Mouse (Mus musculus) heart, embryonic 12.5 days (tissue): ENCODE results near the gene Cadps2. TPM values are rescaled to one million over a fixed set of nuclear protein-coding genes. Genes with fewer than 3 reads are reported as not detected.

Source experiments
- ATAC-seq: fragments of 200-750 bp; cut with Nextera tagmentation; 2 replicates; pipeline ENCODE4 v1.8.0; 2017; ENCODE audit warnings: moderate TSS enrichment, moderate library complexity; ENCODE audit not compliant: insufficient number of reproducible peaks, low FRiP score
- H3K27ac ChIP-seq: fragments of 300-500 bp; sonication (generic); 2 replicates; pipeline ENCODE4 v1.5.1; 2016; ENCODE audit warnings: mild to moderate bottlenecking, moderate library complexity; ENCODE audit not compliant: poor library complexity, severe bottlenecking
- H3K27me3 ChIP-seq: fragments of 300-500 bp; sonication (generic); replicated peaks from 2 replicates; pipeline ENCODE4 v1.6.1; 2016; ENCODE audit warnings: mild to moderate bottlenecking, moderate library complexity
- H3K36me3 ChIP-seq: fragments of 300-500 bp; sonication (generic); 2 replicates; pipeline ENCODE4 v1.6.1; 2016; ENCODE audit warnings: mild to moderate bottlenecking, moderate library complexity
- H3K4me1 ChIP-seq: fragments of 300-500 bp; sonication (generic); replicated peaks from 2 replicates; pipeline ENCODE4 v1.6.1; 2016; ENCODE audit warnings: mild to moderate bottlenecking
- H3K4me2 ChIP-seq: fragments of 300-500 bp; sonication (generic); 2 replicates; pipeline ENCODE4 v1.6.1; 2016; ENCODE audit warnings: mild to moderate bottlenecking, moderate library complexity
- H3K4me3 ChIP-seq: fragments of 300-500 bp; sonication (generic); 2 replicates; pipeline ENCODE4 v1.5.1; 2016; ENCODE audit warnings: mild to moderate bottlenecking
- H3K9ac ChIP-seq: fragments of 300-500 bp; sonication (generic); 2 replicates; pipeline ENCODE4 v1.6.1; 2016; ENCODE audit warnings: mild to moderate bottlenecking, moderate library complexity
- H3K9me3 ChIP-seq: fragments of 300-500 bp; sonication (generic); replicated peaks from 2 replicates; pipeline ENCODE4 v1.6.1; 2016; ENCODE audit warnings: mild to moderate bottlenecking, moderate library complexity
- WGBS: fragments of 180-500 bp; shearing (Covaris S2); methylation state at CpG from one replicate; pipeline ENCODE4 v1.1.7; 2016; 5-methylcytosine and 5-hydroxymethylcytosine counted together
- polyA plus RNA-seq: library from polyadenylated mRNA; unstranded; fragments of >200 nt; fragmentation: Nextera tagmentation; extraction: Ambion mirVana; gene quantifications from 2 replicates; pipeline ENCODE4 v1.2.1, GENCODE M21; 2016

The Cadps2 gene
- polyA plus RNA-seq, 1 experiment from 2014 or later: 1.1 TPM

DNA sequence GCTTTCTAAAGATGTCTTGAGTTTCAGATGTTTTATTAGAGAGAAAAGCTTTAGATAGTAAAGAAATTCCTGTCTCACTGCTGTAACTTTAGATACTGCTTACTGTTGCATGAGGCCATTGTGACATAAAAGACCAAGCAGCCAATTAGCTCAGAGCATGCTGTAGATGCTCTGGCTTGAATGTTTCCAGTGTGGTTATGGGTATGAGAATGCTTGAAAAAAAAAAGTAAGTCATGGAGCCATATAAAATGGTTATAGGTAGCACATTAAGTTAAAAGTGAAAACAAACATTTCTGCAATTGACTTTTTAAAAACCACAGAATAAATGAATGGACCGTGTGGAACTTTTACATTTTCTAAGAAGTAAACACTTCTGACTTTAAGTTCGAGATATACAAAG is 189.0 kb downstream of the Cadps2 start, which contains the start of gene Rnf133:
TSS of gene Rnf133 (minus strand) at position 101 of the 400 bp plus-strand sequence.
- no peak within 1 kb of the TSS for H3K9ac ChIP-seq
- H3K9me3 ChIP-seq: no peaks in the 10 kb centered on the region
- no peak within 1 kb of the TSS for H3K4me2 ChIP-seq
- no peak for ATAC-seq
- no peaks in the 10 kb centered on the region for H3K36me3 ChIP-seq
- no peak within 1 kb of the TSS for H3K4me3 ChIP-seq
- no peaks in the 10 kb centered on the region for H3K27me3 ChIP-seq
- H3K27ac ChIP-seq: no peak within 1 kb of the TSS
- 76% methylated on average over 2 of the region's 2 CpGs for WGBS
- H3K4me1 ChIP-seq: no peaks in the 10 kb centered on the region

DNA sequence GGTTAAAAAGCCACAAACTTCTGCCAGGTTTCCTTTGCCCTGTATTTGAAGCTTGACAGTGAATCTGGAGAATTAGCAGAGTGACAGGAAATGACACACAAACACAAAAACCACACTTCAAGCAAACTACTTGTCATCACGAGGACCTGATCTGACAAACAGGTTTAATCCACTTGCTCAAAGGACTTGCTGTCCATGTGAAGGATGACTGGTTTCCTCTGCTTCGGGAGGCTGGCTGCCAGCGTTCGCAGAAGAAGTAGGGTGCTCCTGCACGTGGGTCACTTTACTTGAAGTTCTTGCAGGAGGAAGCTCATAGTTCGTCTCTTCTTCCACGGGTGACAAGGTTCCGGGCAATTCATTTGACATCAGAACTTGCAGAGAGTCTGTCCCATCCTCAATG is 190.5 kb downstream of the Cadps2 start:
- Histone ChIP-seq H3K4me2 (no peak overlapping the region), H3K27me3 (no peaks in the 10 kb centered on the region), H3K4me3 (no peak overlapping the region), H3K4me1 (no peaks in the 10 kb centered on the region), H3K27ac (no peak overlapping the region), H3K36me3 (no peaks in the 10 kb centered on the region), H3K9me3 (no peaks in the 10 kb centered on the region), H3K9ac (no peak overlapping the region)
- no peak for ATAC-seq
- 70% methylated on average over 8 of the region's 8 CpGs for WGBS

DNA sequence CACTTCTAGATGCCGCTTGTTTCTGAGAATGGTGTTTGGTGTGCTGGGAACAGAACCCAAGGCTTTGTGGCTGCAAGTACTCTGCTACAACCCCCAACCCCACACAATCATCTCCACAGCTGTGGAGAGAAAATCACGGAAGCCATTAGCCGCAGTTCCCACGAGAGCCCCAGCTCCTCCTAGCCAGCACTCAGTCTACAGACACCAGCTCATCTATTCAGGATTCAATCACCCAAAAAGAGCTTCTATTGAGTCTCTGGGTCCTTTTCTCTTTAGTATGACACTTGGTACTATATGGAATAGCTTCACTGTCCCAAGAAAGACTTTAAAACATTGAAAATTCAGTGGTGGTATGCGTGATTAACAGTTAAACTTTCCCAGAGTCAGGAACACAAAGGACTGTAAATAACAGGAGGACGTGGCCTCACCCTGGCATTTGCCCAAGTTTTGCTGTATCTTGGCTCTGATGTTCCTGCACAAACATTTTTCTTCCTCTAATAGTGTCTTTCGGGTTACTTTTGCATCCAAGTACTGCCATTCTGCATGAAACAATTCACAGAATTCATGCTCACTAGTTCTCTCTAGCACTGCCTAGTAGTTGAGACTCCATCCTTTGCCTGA is 191.5 kb downstream of the Cadps2 start:
- no peaks in the 10 kb centered on the region for H3K36me3 ChIP-seq
- 64% methylated on average over 7 of the region's 7 CpGs for WGBS
- no peak overlapping the region for H3K9ac ChIP-seq
- no peaks in the 10 kb centered on the region for H3K27me3 ChIP-seq
- H3K4me2 ChIP-seq: no peak overlapping the region
- no peaks in the 10 kb centered on the region for H3K4me1 ChIP-seq
- H3K27ac ChIP-seq: no peak overlapping the region
- no peak overlapping the region for H3K4me3 ChIP-seq
- no peak for ATAC-seq
- no peaks in the 10 kb centered on the region for H3K9me3 ChIP-seq

DNA sequence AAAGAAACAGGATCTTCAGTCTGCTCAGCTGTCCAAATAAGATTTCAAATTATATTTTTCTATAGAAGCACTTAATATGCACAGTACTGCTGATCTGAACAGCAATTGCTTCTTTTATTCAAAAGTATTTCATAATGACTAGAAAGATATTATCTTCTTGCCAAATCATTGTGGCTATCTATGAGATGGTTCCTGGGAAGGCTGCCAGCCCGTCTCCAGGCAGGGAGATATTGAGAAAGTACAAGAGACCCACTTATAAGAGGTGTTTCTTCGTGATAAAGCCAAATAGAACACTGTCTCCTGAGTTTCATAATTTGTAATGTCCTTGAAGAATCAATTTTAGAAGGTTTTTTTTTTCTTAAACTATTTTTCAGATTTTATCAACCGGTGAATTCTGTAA is 202.1 kb downstream of the Cadps2 start:
- 69% methylated on average over 3 of the region's 3 CpGs for WGBS
- Histone ChIP-seq H3K9ac (no peak overlapping the region), H3K27me3 (no peaks in the 10 kb centered on the region), H3K4me2 (no peak overlapping the region), H3K4me3 (no peak overlapping the region), H3K36me3 (no peaks in the 10 kb centered on the region), H3K9me3 (no peaks in the 10 kb centered on the region), H3K27ac (no peak overlapping the region), H3K4me1 (no peaks in the 10 kb centered on the region)
- no peak for ATAC-seq

DNA sequence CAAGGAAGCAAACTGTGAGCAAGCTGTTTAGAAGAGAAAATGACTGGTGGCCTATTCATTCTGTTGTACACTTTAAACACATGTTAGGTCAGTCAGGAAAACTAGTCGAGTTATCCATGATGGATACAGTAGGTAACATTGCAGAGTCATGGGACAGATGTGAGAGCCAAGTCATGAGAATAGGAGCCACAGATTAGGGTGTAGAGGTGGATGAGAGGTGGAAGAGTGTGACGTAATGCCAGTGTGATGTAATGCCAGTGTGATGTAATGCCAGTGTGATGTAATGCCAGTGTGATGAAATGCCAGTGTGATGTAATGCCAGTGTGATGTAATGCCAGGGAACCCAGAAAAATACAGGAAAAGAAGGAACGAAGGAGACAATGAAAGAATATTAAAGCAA is 204.0 kb downstream of the Cadps2 start:
- Histone ChIP-seq H3K4me2 (no peak overlapping the region), H3K9me3 (no peaks in the 10 kb centered on the region), H3K4me3 (no peak overlapping the region), H3K9ac (no peak overlapping the region), H3K4me1 (no peaks in the 10 kb centered on the region), H3K36me3 (no peaks in the 10 kb centered on the region), H3K27ac (no peak overlapping the region), H3K27me3 (no peaks in the 10 kb centered on the region)
- no peak for ATAC-seq
- WGBS: 84% methylated on average over 3 of the region's 3 CpGs

DNA sequence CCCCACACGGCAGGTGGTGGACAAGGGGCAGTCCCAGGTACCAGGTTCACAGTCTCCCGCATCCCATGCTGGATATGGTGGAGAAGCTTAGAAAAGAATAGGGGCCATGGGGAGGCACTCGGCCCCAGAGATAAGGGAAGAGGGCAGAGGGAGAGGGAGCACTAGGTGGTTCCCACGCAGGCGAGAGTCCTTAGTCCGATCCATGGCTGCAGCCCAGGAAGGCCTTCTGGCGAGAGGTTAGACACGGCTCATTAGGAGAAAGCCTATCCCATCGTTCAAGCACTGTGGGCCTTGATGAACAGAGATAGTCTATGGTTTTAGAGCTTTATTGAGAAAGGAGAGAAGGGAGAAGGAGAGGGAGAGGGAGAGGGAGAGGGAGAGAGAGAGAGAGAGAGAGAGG is 205.2 kb downstream of the Cadps2 start:
- Histone ChIP-seq H3K4me2 (no peak overlapping the region), H3K4me1 (no peaks in the 10 kb centered on the region), H3K27me3 (no peaks in the 10 kb centered on the region), H3K9me3 (no peaks in the 10 kb centered on the region), H3K4me3 (no peak overlapping the region), H3K36me3 (no peaks in the 10 kb centered on the region), H3K27ac (no peak overlapping the region), H3K9ac (no peak overlapping the region)
- 77% methylated on average over 9 of the region's 9 CpGs for WGBS
- no peak for ATAC-seq

DNA sequence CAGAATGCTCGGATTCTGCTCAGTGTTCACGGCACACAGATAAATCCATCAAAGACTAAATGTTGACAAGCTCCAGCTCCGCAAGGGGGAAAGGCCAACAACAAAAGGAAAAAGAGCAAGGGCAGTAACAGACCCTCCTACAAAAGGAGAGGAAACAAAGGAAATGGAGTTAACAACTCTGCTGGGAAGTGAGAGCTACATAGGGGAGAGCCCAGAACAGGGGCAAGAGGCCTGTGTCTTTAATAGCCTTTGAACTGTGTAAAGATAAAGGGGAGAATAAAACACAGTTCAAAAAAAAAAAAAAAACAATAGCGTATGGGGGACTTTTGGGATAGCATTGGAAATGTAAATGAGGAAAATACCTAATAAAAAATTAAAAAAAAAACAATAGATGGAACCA is 208.8 kb downstream of the Cadps2 start:
- Histone ChIP-seq H3K9ac (no peak overlapping the region), H3K4me2 (no peak overlapping the region), H3K4me1 (no peaks in the 10 kb centered on the region), H3K36me3 (no peaks in the 10 kb centered on the region), H3K4me3 (no peak overlapping the region), H3K27me3 (no peaks in the 10 kb centered on the region), H3K9me3 (no peaks in the 10 kb centered on the region), H3K27ac (no peak overlapping the region)
- 24% methylated on average over 4 of the region's 4 CpGs for WGBS
- no peak for ATAC-seq

DNA sequence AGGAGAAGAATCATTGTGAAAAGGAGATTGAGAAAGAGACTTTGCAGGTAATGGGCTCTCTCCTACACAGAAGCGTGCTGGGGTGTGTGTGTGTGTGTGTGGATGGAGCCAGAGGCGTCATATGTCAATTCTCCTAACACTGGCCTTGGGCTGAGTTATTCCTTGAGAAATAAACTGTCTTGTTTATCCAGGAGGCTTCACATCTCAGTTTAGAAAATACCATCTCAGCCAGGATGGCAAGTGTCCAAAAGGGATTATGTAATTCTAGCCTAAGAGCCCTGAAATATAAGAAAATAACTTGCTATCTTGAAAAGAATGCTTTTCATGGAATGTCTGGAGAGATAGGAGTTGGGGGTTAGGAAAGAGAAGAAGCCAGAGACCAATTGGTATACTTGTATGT is 264.1 kb downstream of the Cadps2 start:
- H3K27me3 ChIP-seq: no peaks in the 10 kb centered on the region
- H3K9me3 ChIP-seq: no peaks in the 10 kb centered on the region
- no peak overlapping the region for H3K27ac ChIP-seq
- no peak overlapping the region for H3K9ac ChIP-seq
- 60% methylated on average over 2 of the region's 2 CpGs for WGBS
- H3K36me3 ChIP-seq: no peaks in the 10 kb centered on the region
- no peaks in the 10 kb centered on the region for H3K4me1 ChIP-seq
- no peak overlapping the region for H3K4me2 ChIP-seq
- no peak overlapping the region for H3K4me3 ChIP-seq
- no peak for ATAC-seq

DNA sequence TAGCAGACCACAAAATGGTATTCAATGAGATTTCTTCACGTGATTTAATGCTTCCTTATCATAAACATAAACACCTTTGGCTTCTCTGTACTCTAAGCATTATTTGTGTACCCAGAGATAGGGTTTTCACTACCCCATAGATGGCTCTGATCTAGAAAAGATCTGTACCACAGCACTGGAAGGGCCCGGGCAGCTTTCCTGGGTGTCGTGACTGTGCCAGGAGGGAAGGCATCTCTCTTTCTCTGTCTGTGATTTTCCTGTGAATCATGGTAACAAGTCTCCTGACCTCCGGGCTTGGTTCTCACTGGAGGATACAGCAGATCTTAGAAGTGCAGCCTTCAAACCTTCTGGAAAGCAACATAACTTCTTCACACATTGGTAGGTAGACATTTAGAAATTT is 265.5 kb downstream of the Cadps2 start:
- Histone ChIP-seq H3K4me3 (no peak overlapping the region), H3K27me3 (no peaks in the 10 kb centered on the region), H3K4me2 (no peak overlapping the region), H3K9me3 (no peaks in the 10 kb centered on the region), H3K4me1 (no peaks in the 10 kb centered on the region), H3K9ac (no peak overlapping the region), H3K36me3 (no peaks in the 10 kb centered on the region), H3K27ac (no peak overlapping the region)
- no peak for ATAC-seq
- 74% methylated on average over 4 of the region's 4 CpGs for WGBS

DNA sequence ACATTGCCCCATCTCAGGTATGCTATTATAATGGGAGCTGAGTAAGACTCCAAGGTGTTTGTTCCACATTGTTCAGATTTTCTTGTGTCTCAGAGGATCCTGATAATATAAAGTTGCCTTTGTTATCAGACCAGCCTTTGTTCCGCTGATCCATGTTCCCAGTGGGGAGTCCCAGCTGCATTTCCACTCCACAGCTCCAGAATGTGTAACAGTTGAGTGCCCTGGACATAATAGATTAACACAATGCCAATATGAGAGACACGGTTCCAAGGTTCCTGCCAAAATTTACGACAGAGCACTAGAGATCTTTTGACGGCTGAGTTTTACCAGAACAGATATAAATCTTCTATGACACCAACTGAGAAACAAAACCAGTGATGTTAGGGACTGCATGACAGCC is 266.8 kb downstream of the Cadps2 start:
- H3K9me3 ChIP-seq: no peaks in the 10 kb centered on the region
- no peak overlapping the region for H3K9ac ChIP-seq
- no peaks in the 10 kb centered on the region for H3K27me3 ChIP-seq
- no peaks in the 10 kb centered on the region for H3K36me3 ChIP-seq
- H3K4me1 ChIP-seq: no peaks in the 10 kb centered on the region
- ATAC-seq: no peak
- no peak overlapping the region for H3K4me3 ChIP-seq
- no peak overlapping the region for H3K27ac ChIP-seq
- no peak overlapping the region for H3K4me2 ChIP-seq
- 82% methylated on average over 4 of the region's 4 CpGs for WGBS

DNA sequence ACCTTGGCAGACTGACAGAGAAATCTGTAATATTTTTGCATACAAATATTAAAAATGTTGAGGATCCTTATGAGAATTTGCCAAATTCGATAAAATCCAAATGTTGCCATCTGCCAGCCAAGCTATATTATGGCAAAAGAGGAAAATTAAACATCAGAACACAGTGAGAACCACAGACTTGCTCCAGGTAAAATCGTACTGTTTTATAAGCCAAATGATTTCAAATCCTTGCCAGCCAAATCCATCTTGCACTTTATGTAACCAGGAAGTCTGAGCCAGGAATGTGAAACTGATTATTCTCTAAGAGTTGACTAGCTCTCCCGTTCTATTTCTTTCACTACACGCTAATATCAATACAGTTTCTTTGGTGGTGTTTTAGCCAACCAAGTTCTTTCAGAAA is 269.5 kb downstream of the Cadps2 start:
- WGBS: 78% methylated on average over 4 of the region's 4 CpGs
- no peaks in the 10 kb centered on the region for H3K9me3 ChIP-seq

DNA sequence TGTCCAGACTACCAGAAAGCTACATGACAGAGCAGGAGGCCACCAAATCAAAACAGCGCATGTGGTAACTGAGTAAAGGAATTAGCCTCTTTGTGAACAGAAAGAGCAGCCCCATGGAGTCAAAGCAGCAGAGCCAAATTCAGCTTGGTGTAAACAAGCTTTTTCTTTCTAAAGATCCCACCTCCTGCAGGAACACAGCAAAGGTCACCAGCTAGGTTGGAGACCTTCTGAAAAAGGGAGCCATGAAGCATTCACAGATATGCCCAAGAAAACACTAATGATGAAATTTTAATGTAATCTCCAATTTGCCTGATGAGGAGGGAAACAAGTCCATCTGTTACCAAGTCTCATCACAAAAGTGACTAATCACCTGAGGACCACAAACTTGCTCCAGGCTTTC is 270.5 kb downstream of the Cadps2 start:
- no peaks in the 10 kb centered on the region for H3K27me3 ChIP-seq
- no peak overlapping the region for H3K4me2 ChIP-seq
- H3K9ac ChIP-seq: no peak overlapping the region
- 70% methylated on average over 1 of the region's 1 CpGs for WGBS
- no peaks in the 10 kb centered on the region for H3K4me1 ChIP-seq
- no peak for ATAC-seq
- H3K27ac ChIP-seq: no peak overlapping the region
- H3K4me3 ChIP-seq: no peak overlapping the region
- no peaks in the 10 kb centered on the region for H3K9me3 ChIP-seq
- H3K36me3 ChIP-seq: no peaks in the 10 kb centered on the region

More for the DNA sequence above, 269.5 kb downstream of the Cadps2 start:
- Histone ChIP-seq H3K27ac (no peak overlapping the region), H3K4me3 (no peak overlapping the region), H3K36me3 (no peaks in the 10 kb centered on the region), H3K4me1 (no peaks in the 10 kb centered on the region), H3K4me2 (no peak overlapping the region), H3K9ac (no peak overlapping the region), H3K27me3 (no peaks in the 10 kb centered on the region)
- no peak for ATAC-seq
